Mouse (Mus musculus) liver, embryonic 14.5 days (tissue): ENCODE results near the gene Gzf1. TPM values are rescaled to one million over a fixed set of nuclear protein-coding genes. Genes with fewer than 3 reads are reported as not detected.

Experiments used
- ATAC-seq: fragments of 200-750 bp; cut with Nextera tagmentation; 2 replicates; pipeline ENCODE4 v1.8.0; 2017; ENCODE audit warnings: moderate number of reproducible peaks, mild to moderate bottlenecking, moderate library complexity; ENCODE audit not compliant: insufficient read depth
- DNase-seq, 3 experiments: peaks; one replicate each; pipeline ENCODE4 v3.0.0-alpha.2; 2012 to 2013; ENCODE audit warnings: low read depth in 3 of 3, low spot score in 3 of 3
- H3K27ac ChIP-seq: fragments of 300-500 bp; sonication (generic); 2 replicates; pipeline ENCODE4 v1.5.1; 2014; ENCODE audit warnings: moderate library complexity, mild to moderate bottlenecking, control low read depth, inconsistent platforms
- H3K27me3 ChIP-seq: fragments of 300-500 bp; sonication (generic); 2 replicates; pipeline ENCODE4 v1.6.1; 2014; ENCODE audit warnings: mild to moderate bottlenecking, low read length, moderate library complexity; ENCODE audit not compliant: control insufficient read depth, insufficient read depth
- H3K36me3 ChIP-seq: fragments of 300-500 bp; sonication (generic); replicated peaks from 2 replicates; pipeline ENCODE4 v1.6.1; 2014; ENCODE audit warnings: low read depth; ENCODE audit not compliant: control insufficient read depth, insufficient read depth
- H3K4me1 ChIP-seq, 2 experiments: fragments of 200-500 bp in 1 of 2; fragments of 300-500 bp in 1 of 2; sonication (generic) in 1 of 2; replicated peaks; 2 replicates each; pipeline ENCODE4 v1.6.1; 2012 to 2014; ENCODE audit warnings: antibody characterized with exemption in 1 of 2, inconsistent platforms in 1 of 2, low read length in 1 of 2; ENCODE audit not compliant: control insufficient read depth in 2 of 2, insufficient read depth in 2 of 2
- H3K4me2 ChIP-seq: fragments of 300-500 bp; sonication (generic); 2 replicates; pipeline ENCODE4 v1.6.1; 2014; ENCODE audit warnings: low read depth, mild to moderate bottlenecking, control low read depth, moderate library complexity
- H3K4me3 ChIP-seq, 2 experiments: fragments of 200-500 bp in 1 of 2; fragments of 300-500 bp in 1 of 2; sonication (generic) in 1 of 2; 2 replicates each; pipeline ENCODE4 v1.5.1; 2012 to 2014; ENCODE audit warnings: low read depth in 2 of 2, low read length in 2 of 2, mild to moderate bottlenecking in 2 of 2, control low read depth in 1 of 2, inconsistent platforms in 1 of 2, moderate library complexity in 1 of 2; ENCODE audit not compliant: insufficient read depth in 1 of 2
- H3K9ac ChIP-seq: fragments of 300-500 bp; sonication (generic); replicated peaks from 2 replicates; pipeline ENCODE4 v1.6.1; 2014; ENCODE audit warnings: mild to moderate bottlenecking, control low read depth, moderate library complexity
- H3K9me3 ChIP-seq: fragments of 300-500 bp; sonication (generic); 2 replicates; pipeline ENCODE4 v1.6.1; 2016; ENCODE audit warnings: low read length, mixed read lengths; ENCODE audit not compliant: control insufficient read depth
- CTCF ChIP-seq: IDR thresholded peaks from 2 replicates; pipeline ENCODE4 v1.5.1; 2016; ENCODE audit warnings: antibody characterized with exemption, low read depth, control low read depth
- EP300 ChIP-seq: IDR thresholded peaks from 2 replicates; pipeline ENCODE4 v1.6.1; 2016; ENCODE audit warnings: antibody characterized with exemption, low read depth
- WGBS: fragments of 180-500 bp; shearing (Covaris S2); extraction: QIAGEN DNeasy Blood & Tissue Kit; methylation state at CpG from one replicate; pipeline ENCODE4 v1.1.7; 2014; ENCODE audit not compliant: insufficient replicate concordance; 5-methylcytosine and 5-hydroxymethylcytosine counted together
- polyA plus RNA-seq, 2 experiments: library from polyadenylated mRNA; depleted of rRNA in 1 of 2; stranded (reverse) in 1 of 2; unstranded in 1 of 2; fragments of >200 nt; fragmentation: Nextera tagmentation in 1 of 2; extraction: Ambion mirVana in 1 of 2; gene quantifications; 2 replicates each; pipeline versions ENCODE4 v1.2.1 to v1.2.3; 2012 to 2014

Gene Gzf1
- polyA plus RNA-seq, 2 experiments = 5.1 to 7.9 TPM

- no peaks in the 10 kb centered on the region for H3K27me3 ChIP-seq
- no peaks in the 10 kb centered on the region for H3K36me3 ChIP-seq
- TF ChIP-seq EP300 = no peak
- no peak for TF ChIP-seq CTCF
- WGBS = 45% methylated on average over 3 of the region's 3 CpGs
- H3K4me3 ChIP-seq = no peak overlapping the region
- H3K4me2 ChIP-seq = no peak overlapping the region
- no peaks in the 10 kb centered on the region for H3K9me3 ChIP-seq
- DNase-seq (no peak), ATAC-seq (no peak)
- H3K9ac ChIP-seq = no peak overlapping the region
- no peak overlapping the region for H3K27ac ChIP-seq
- no peaks in the 10 kb centered on the region for H3K4me1 ChIP-seq
These were observed 30.1 kb upstream of the Gzf1 start for GRCm38 (mm10) chr2:148650587-148651357.

DNA sequence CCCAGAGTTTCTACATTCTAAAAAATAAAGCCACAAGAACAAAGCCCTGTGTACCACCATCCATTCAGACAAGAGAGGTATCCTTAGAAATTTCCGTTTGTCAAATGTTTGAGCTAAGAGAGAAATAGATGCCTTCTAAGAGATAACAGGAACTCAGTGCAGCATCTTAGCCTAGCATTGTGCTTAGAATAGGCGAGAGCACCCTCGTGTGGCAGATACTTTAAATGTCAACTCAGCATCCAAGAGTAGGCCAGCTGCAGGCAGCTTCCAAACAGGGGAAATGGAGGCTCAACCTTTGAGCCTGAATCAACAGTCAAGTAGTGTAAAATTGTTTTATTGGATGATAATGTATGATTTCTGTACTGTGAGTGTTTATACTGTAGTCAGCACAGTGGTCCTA lies 25.9 kb upstream of the Gzf1 start:
- Histone ChIP-seq H3K36me3 (no peaks in the 10 kb centered on the region), H3K27ac (no peak overlapping the region), H3K9ac (no peak overlapping the region), H3K4me3 (no peak overlapping the region), H3K27me3 (no peaks in the 10 kb centered on the region), H3K4me1 (no peaks in the 10 kb centered on the region), H3K9me3 (no peaks in the 10 kb centered on the region), H3K4me2 (no peak overlapping the region)
- ATAC-seq (no peak), DNase-seq (peak in 1 of 3 experiments; percentile 6)
- TF ChIP-seq EP300 (no peak), CTCF (peak; percentile 64)
- 1% methylated on average over 3 of the region's 3 CpGs for WGBS

GRCm38 (mm10) chr2:148663458-148663857 lies 17.4 kb upstream of the Gzf1 start:
- Histone ChIP-seq H3K4me3 (no peak overlapping the region), H3K27ac (no peak overlapping the region), H3K4me2 (no peak overlapping the region), H3K9me3 (no peaks in the 10 kb centered on the region), H3K27me3 (no peaks in the 10 kb centered on the region), H3K9ac (no peak overlapping the region), H3K4me1 (no peaks in the 10 kb centered on the region), H3K36me3 (no peaks in the 10 kb centered on the region)
- TF ChIP-seq EP300 = no peak
- TF ChIP-seq CTCF = no peak
- ATAC-seq = no peak
- DNase-seq = no peak
- 72% methylated on average over 1 of the region's 1 CpGs for WGBS

DNA sequence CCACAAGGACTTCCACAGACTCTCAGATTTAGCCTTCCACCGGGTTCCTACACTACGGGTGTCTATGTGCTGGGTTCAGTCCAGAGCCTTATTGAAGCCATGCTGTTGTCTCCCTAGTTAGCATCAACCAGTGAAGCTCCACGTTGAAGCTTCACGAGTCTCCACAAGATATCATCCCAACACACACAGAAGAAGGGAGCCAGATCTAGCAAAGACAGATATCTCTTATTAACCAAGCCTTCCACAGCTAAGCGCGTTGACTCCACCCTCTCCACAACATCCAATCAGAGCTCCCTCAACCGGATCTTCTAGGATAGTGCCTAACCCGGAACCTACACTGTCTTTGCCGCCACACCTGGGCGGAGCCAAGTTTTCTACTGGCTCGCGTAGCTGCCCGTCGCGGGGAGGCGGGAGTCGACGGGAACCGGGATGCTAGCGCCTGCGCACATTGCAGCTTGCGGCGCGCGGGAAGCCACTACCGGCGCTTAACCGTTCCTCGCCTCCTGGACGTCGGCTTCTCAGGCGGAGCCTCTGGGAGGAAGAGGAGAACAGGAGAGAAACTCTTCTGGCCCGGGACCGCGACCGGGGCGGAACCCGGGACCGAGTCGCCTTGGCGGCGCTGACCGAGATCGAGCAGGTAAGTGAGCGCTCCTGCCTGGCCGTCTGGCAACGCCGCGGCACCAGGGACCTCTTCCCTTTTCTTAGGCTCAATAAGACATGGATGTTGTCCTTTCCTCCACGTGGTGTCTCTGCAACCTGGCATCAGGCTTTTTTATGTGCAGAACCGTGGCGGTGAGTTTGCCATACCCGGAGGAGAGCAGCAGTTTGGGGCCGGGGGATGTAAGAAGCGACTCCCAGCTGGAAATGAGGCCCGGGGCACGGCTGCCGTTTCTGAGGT lies 8.4 kb upstream of the Gzf1 start, which contains the start of gene Nxt1:
Gene Nxt1 (plus strand): TSS at position 403 of the 898 bp plus-strand sequence.
- DNase-seq (peak; percentile 97 to 98 (median 98)), ATAC-seq (peak; percentile 100)
- TF ChIP-seq CTCF (no peak), EP300 (peak; percentile 61)
- Histone ChIP-seq H3K4me3 (peak within 1 kb of the TSS; percentile 93 to 94), H3K4me1 (peaks cover 15% of the 10 kb centered on the region in 2 experiments), H3K27ac (peak within 1 kb of the TSS; percentile 68), H3K4me2 (peak within 1 kb of the TSS; percentile 73), H3K27me3 (no peaks in the 10 kb centered on the region), H3K36me3 (peaks cover 29% of the 10 kb centered on the region), H3K9ac (peak within 1 kb of the TSS; percentile 88), H3K9me3 (no peaks in the 10 kb centered on the region)
- WGBS = under 1% methylated on average over 58 of the region's 58 CpGs

DNA sequence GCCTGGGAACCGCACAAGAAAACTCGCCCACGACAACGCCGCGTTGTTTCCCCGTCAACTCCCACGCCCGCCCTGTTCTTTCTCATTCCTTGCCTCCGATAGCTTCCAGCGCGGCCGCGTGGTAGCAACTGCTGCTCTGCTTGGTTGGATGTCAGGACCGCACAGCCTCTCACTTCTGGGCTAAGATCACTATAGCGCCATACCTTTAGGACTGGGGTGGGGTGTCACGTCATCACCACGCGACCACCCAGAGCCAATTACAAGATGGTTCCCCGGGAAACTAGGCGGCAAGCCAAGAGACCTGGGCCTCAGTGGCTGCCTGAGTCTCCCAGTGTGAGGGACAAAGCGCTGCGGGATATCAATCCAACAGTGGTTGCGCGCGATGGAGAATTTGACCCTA lies 3.0 kb upstream of the Gzf1 start:
- Histone ChIP-seq H3K9ac (no peak overlapping the region), H3K4me3 (peak overlapping the region; percentile 31 to 53), H3K4me2 (peak overlapping the region; percentile 49), H3K9me3 (no peaks in the 10 kb centered on the region), H3K27me3 (no peaks in the 10 kb centered on the region), H3K36me3 (peaks cover 29% of the 10 kb centered on the region), H3K4me1 (peaks cover 24 to 32% of the 10 kb centered on the region in 2 experiments), H3K27ac (no peak overlapping the region)
- 51% methylated on average over 26 of the region's 26 CpGs for WGBS
- peak in 1 of 3 experiments; percentile 26 for DNase-seq
- no peak for TF ChIP-seq CTCF
- TF ChIP-seq EP300 = no peak
- ATAC-seq = no peak
